Mouse (Mus musculus) ES-Bruce4 (cell line): ENCODE measurements around the gene Gm10837.

Source experiments
- CTCF ChIP-seq: IDR thresholded peaks from one replicate; pipeline ENCODE4 v1.8.1; 2011; ENCODE audit warnings: low read depth, low read length
- POLR2A ChIP-seq: IDR thresholded peaks from one replicate; pipeline ENCODE4 v1.8.1; 2011; ENCODE audit warnings: low read length; ENCODE audit not compliant: insufficient read depth

- TF ChIP-seq CTCF, result no peak
- no peak for TF ChIP-seq POLR2A
These were observed 24.4 kb upstream of the Gm10837 start for GRCm38 (mm10) chr14:122465931-122466490.
